Mouse (Mus musculus) thymus, adult 2 months (tissue): ENCODE measurements around the gene Zkscan3.

ENCODE experiments used
- CTCF ChIP-seq: fragments of 200-500 bp; IDR thresholded peaks from 2 replicates; pipeline ENCODE4 v1.5.1; 2012; ENCODE audit warnings: mild to moderate bottlenecking, control low read depth, low read length, moderate library complexity, borderline replicate concordance; ENCODE audit not compliant: control insufficient read depth, poor library complexity, insufficient read depth; ENCODE audit errors: extremely low read depth
- POLR2A ChIP-seq: fragments of 200-500 bp; IDR thresholded peaks from 2 replicates; pipeline ENCODE4 v1.6.1; 2012; ENCODE audit warnings: mild to moderate bottlenecking, low read length, control low read depth, moderate library complexity; ENCODE audit not compliant: control insufficient read depth, poor library complexity, insufficient read depth; ENCODE audit errors: extremely low read depth

- TF ChIP-seq CTCF (no peak), POLR2A (no peak)
Observed at GRCm38 (mm10) chr13:21401636-21402286, 794 bp downstream of the Zkscan3 start.
